Mouse (Mus musculus) kidney, adult 10 weeks (tissue): ENCODE measurements around the gene Olfr853. TPM values are rescaled to one million over a fixed set of nuclear protein-coding genes. Genes with fewer than 3 reads are reported as not detected.

ENCODE experiments used
- polyA plus RNA-seq: library from polyadenylated mRNA; stranded (reverse); fragments of 350-450 nt; fragmentation: Illumina TruSeq; extraction: RNeasy Lipid Tissue Mini Kit (QIAGEN cat#74804); gene quantifications from one replicate; pipeline ENCODE4 v1.2.3, GENCODE M21; 2014; ENCODE audit warnings: low read depth, low replicate concordance

The Olfr853 gene
- polyA plus RNA-seq: not detected

GRCm38 (mm10) chr9:19540976-19541375, at the start of gene Olfr853:
Gene Olfr853, minus strand, starts transcription at chr9:19541076.

GRCm38 (mm10) chr9:19582317-19582716, 41.4 kb upstream of the Olfr853 start, which contains the start of gene Olfr855:
Gene Olfr855, plus strand, starts transcription at chr9:19582617.

GRCm38 (mm10) chr9:19567282-19567681, 26.4 kb upstream of the Olfr853 start, which contains the start of gene Olfr854:
Gene Olfr854, minus strand, starts transcription at chr9:19567382.

GRCm38 (mm10) chr9:19492995-19493394, 47.9 kb downstream of the Olfr853 start, which contains the start of gene Olfr851:
Gene Olfr851, plus strand, starts transcription at chr9:19493295.

Other genes starting within 250 kb of the Olfr853 start
- gene Olfr844, start 224.7 kb downstream of the Olfr853 start, polyA plus RNA-seq: not detected
- not detected for gene Olfr845, start 204.6 kb downstream of the Olfr853 start, polyA plus RNA-seq
- gene Olfr846, start 177.1 kb downstream of the Olfr853 start, polyA plus RNA-seq: not detected
- gene Olfr847, start 162.4 kb downstream of the Olfr853 start, polyA plus RNA-seq: not detected
- not detected for gene Olfr849, start 100.8 kb downstream of the Olfr853 start, polyA plus RNA-seq
- not detected for gene Olfr850, start 62.8 kb downstream of the Olfr853 start, polyA plus RNA-seq
- not detected for gene Olfr851, start 47.8 kb downstream of the Olfr853 start, polyA plus RNA-seq
- not detected for gene Olfr854, start 26.3 kb upstream of the Olfr853 start, polyA plus RNA-seq
- gene Olfr855, start 41.5 kb upstream of the Olfr853 start, polyA plus RNA-seq: not detected
- gene Zfp317, start 81.0 kb upstream of the Olfr853 start, polyA plus RNA-seq: 29.3 TPM
- not detected for gene Olfr857, start 168.4 kb upstream of the Olfr853 start, polyA plus RNA-seq
- gene Olfr58, start 239.2 kb upstream of the Olfr853 start, polyA plus RNA-seq: not detected